Mouse (Mus musculus) monocyte, adult 5-6 weeks (primary cell): ENCODE measurements around the gene Gm29133. TPM values are rescaled to one million over a fixed set of nuclear protein-coding genes. Genes with fewer than 3 reads are reported as not detected.

Experiments used
- total RNA-seq: library from RNA; stranded (forward); fragments of 200-1000, 200-491, 200-594 nt; gene quantifications from 3 replicates; pipeline ENCODE4 v1.2.3, GENCODE M21; 2017

Gene Gm29133
- total RNA-seq, 1 experiment from 2014 or later = not detected

Other genes with a start within 250 kb of the Gm29133 start
- 253 to 300 TPM (median 254 TPM) in 3 replicates for gene Pdcd10, start 191.3 kb upstream of the Gm29133 start, total RNA-seq
- gene Serpini1, start 190.7 kb upstream of the Gm29133 start, total RNA-seq = 2.4 to 5.8 TPM (median 5.3 TPM) in 3 replicates
- 20.9 to 27.7 TPM (median 24.2 TPM) in 3 replicates for gene Golim4, start 208.8 kb downstream of the Gm29133 start, total RNA-seq